Mouse (Mus musculus) liver, embryonic 15.5 days (tissue): ENCODE data around the gene Ftsj3. TPM values are rescaled to one million over a fixed set of nuclear protein-coding genes. Genes with fewer than 3 reads are reported as not detected.

Experiments used
- ATAC-seq: fragments of 200-750 bp; cut with Nextera tagmentation; 2 replicates; pipeline ENCODE4 v1.8.0; 2017; ENCODE audit warnings: moderate number of reproducible peaks, mild to moderate bottlenecking, moderate library complexity; ENCODE audit not compliant: insufficient read depth
- H3K27ac ChIP-seq: fragments of 300-500 bp; sonication (generic); replicated peaks from 2 replicates; pipeline ENCODE4 v1.5.1; 2015; ENCODE audit warnings: mild to moderate bottlenecking, inconsistent platforms
- H3K27me3 ChIP-seq: fragments of 300-500 bp; sonication (generic); 2 replicates; pipeline ENCODE4 v1.6.1; 2015; ENCODE audit warnings: mild to moderate bottlenecking, inconsistent platforms
- H3K36me3 ChIP-seq: fragments of 300-500 bp; sonication (generic); replicated peaks from 2 replicates; pipeline ENCODE4 v1.6.1; 2015; ENCODE audit warnings: moderate library complexity, mild to moderate bottlenecking, inconsistent platforms
- H3K4me1 ChIP-seq: fragments of 300-500 bp; sonication (generic); replicated peaks from 2 replicates; pipeline ENCODE4 v1.6.1; 2015; ENCODE audit warnings: inconsistent platforms
- H3K4me2 ChIP-seq: fragments of 300-500 bp; sonication (generic); 2 replicates; pipeline ENCODE4 v1.6.1; 2015; ENCODE audit warnings: moderate library complexity, mild to moderate bottlenecking, inconsistent platforms
- H3K4me3 ChIP-seq: fragments of 300-500 bp; sonication (generic); replicated peaks from 2 replicates; pipeline ENCODE4 v1.5.1; 2015; ENCODE audit warnings: mild to moderate bottlenecking, inconsistent platforms
- H3K9ac ChIP-seq: fragments of 300-500 bp; sonication (generic); 2 replicates; pipeline ENCODE4 v1.6.1; 2015; ENCODE audit warnings: moderate library complexity, mild to moderate bottlenecking, inconsistent platforms
- H3K9me3 ChIP-seq: fragments of 300-500 bp; sonication (generic); replicated peaks from 2 replicates; pipeline ENCODE4 v1.6.1; 2016; ENCODE audit warnings: inconsistent platforms
- WGBS: fragments of 180-500 bp; shearing (Covaris S2); methylation state at CpG from one replicate; pipeline ENCODE4 v1.1.7; 2015; ENCODE audit warnings: mixed read lengths; ENCODE audit not compliant: insufficient replicate concordance; 5-methylcytosine and 5-hydroxymethylcytosine counted together
- polyA plus RNA-seq: library from polyadenylated mRNA; unstranded; fragments of >200 nt; fragmentation: Nextera tagmentation; extraction: Ambion mirVana; gene quantifications from 2 replicates; pipeline ENCODE4 v1.2.1, GENCODE M21; 2015

The Ftsj3 gene
- polyA plus RNA-seq, 1 experiment from 2014 or later, result 30.2 TPM

DNA sequence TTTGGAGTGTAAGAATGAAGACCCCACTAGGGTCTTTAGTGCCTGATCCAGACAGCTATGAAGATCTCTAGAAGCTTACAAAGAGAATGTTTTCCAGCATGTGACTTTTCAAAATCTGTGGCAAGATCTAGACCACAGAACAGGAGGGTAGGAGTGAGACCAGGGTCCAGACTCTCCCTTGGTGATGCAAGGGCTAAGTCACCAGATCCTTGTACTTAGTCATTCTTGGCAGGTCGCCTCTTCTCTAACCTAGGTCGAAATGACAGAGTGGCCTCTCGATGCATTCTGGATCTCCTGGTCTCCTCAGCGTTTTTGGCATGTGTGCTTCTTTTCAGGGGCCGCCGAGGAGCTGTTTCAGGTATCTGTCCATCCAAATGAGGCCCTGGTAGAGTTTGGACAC lies 26.6 kb upstream of the Ftsj3 start:
- Histone ChIP-seq H3K9me3 (no peaks in the 10 kb centered on the region), H3K27ac (no peak overlapping the region), H3K9ac (no peak overlapping the region), H3K4me1 (no peaks in the 10 kb centered on the region), H3K27me3 (no peaks in the 10 kb centered on the region; the same call in 1 of the 2 replicates), H3K36me3 (no peaks in the 10 kb centered on the region), H3K4me3 (no peak overlapping the region), H3K4me2 (no peak overlapping the region)
- ATAC-seq, result no peak
- WGBS, result 62% methylated on average over 6 of the region's 6 CpGs

DNA sequence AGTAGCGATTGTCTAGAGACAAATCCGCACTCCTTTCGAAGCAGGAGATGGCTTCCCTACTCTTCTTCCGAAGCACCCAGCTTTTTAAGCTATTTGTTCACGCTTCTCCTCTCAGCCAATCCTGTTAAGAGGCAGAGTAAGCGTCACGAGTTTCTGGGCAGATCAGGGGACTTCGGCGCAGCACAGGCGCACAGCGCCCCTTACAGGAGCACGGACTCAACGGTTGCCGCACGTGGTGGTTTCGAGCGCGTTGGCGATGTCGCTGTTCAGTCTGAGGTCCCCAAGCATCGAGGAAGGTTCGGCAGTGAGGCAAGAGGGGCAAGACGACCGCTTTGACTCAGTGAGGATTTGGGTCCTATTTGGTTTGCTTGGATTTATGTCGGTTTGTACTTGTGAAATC lies 20.6 kb upstream of the Ftsj3 start, which contains the start of gene Tcam1:
TSS of gene Tcam1 (plus strand) at position 219 of the 400 bp plus-strand sequence.
- no peak for ATAC-seq
- Histone ChIP-seq H3K9ac (no peak within 1 kb of the TSS), H3K4me3 (peak within 1 kb of the TSS; percentile 20; the same call in 1 of the 2 replicates), H3K9me3 (no peaks in the 10 kb centered on the region), H3K4me1 (peaks cover 26% of the 10 kb centered on the region), H3K27me3 (no peaks in the 10 kb centered on the region; the same call in 1 of the 2 replicates), H3K36me3 (no peaks in the 10 kb centered on the region), H3K4me2 (peak within 1 kb of the TSS; percentile 58), H3K27ac (no peak within 1 kb of the TSS)
- 3% methylated on average over 25 of the region's 25 CpGs for WGBS

DNA sequence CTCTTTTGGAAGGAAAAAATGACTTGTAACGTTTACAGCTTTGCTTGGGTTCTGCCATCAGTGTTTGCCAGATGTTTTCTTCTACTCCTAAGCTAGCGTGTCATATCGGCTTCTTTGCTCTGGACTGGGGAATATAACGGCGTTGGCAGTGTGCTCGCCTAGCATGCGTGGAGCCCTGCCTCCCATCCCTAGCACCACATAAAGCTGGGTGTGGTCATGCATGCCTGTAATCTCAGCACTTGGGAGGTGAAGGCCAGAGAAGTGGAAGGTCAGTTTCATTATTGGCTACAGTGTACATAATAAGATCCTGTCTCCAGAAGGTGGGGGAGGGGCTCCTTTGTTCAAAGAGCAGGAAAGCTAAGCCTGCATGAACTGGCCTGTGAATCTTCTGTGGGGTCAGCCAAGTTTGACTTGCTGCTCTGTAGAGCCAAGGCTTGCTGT lies 19.1 kb upstream of the Ftsj3 start:
- H3K9me3 ChIP-seq, result no peaks in the 10 kb centered on the region
- 73% methylated on average over 7 of the region's 7 CpGs for WGBS
- no peak overlapping the region for H3K9ac ChIP-seq
- no peak overlapping the region for H3K27ac ChIP-seq
- ATAC-seq, result no peak
- no peak overlapping the region for H3K4me2 ChIP-seq
- H3K4me1 ChIP-seq, result peaks cover 40% of the 10 kb centered on the region
- H3K27me3 ChIP-seq, result no peaks in the 10 kb centered on the region; the same call in 1 of the 2 replicates
- H3K4me3 ChIP-seq, result no peak overlapping the region
- H3K36me3 ChIP-seq, result no peaks in the 10 kb centered on the region

DNA sequence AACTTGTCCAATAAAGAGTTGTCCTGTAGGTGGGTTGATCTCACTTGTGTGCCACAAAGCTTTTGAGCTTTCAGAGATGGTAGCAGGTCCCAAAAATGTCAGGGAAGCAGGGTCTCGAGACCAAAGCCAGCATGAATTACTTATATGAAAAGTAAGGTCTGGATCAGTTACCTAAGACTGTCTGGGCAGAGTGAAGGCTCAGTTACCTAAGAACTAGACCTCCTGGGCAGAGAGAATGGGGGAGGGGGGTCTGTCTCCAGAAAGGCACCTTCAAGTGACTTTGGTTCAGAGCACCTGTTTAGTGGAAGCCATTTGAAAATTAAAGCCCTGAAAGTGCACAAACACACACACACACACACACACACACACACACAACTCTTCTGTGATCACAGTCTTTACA lies 18.5 kb upstream of the Ftsj3 start:
- no peaks in the 10 kb centered on the region for H3K36me3 ChIP-seq
- peak overlapping the region; percentile 3; the same call in 1 of the 2 replicates for H3K27ac ChIP-seq
- H3K4me1 ChIP-seq, result peaks cover 43% of the 10 kb centered on the region
- H3K9ac ChIP-seq, result no peak overlapping the region
- no peaks in the 10 kb centered on the region; the same call in 1 of the 2 replicates for H3K27me3 ChIP-seq
- no peak overlapping the region for H3K4me3 ChIP-seq
- H3K4me2 ChIP-seq, result no peak overlapping the region
- WGBS, result 65% methylated on average over 1 of the region's 1 CpGs
- ATAC-seq, result no peak
- no peaks in the 10 kb centered on the region for H3K9me3 ChIP-seq

DNA sequence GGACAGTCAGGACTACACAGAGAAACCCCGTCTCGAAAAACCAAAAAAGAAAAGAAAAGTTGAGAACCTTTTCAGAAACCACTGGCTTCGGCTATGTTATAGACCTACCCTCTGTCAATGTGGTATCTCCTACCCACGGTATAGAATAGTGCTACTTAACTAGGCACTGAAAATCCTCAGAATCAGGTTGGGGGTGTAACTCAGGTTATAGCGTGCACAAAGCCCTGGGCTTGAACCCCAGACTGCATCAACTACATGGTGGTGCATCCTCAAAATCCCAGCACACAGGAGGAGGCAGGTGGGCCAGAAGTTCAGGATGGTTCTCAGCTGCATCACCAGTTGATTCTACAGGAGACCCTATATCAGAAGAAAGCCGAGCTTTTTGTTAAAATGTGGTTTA lies 17.9 kb upstream of the Ftsj3 start:
- H3K36me3 ChIP-seq, result no peaks in the 10 kb centered on the region
- no peaks in the 10 kb centered on the region; the same call in 1 of the 2 replicates for H3K27me3 ChIP-seq
- peak overlapping the region; percentile 85 for H3K27ac ChIP-seq
- H3K4me2 ChIP-seq, result peak overlapping the region; percentile 92
- 74% methylated on average over 6 of the region's 6 CpGs for WGBS
- H3K9me3 ChIP-seq, result no peaks in the 10 kb centered on the region
- ATAC-seq, result no peak
- peak overlapping the region; percentile 99 for H3K4me3 ChIP-seq
- H3K9ac ChIP-seq, result no peak overlapping the region
- peaks cover 49% of the 10 kb centered on the region for H3K4me1 ChIP-seq

DNA sequence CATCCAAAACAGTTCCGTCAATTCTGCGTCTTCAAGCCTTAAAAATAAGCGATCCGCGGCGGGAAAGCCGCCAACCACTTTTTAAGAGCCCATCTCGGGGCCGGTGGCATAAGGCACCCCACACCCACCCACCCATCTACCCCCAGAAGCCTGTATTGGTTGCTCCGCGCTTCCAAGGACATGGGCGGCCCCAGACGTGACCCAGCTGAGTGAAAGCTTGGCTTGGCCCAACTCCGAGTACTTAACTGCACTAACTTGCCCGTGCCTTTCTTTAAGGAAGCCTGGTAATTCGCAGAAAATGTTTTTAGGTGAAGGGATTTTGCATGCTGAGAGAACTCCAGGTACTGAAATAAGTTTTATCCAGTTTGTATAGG lies 17.4 kb upstream of the Ftsj3 start:
- Histone ChIP-seq H3K4me2 (peak overlapping the region; percentile 92), H3K36me3 (peaks cover 4% of the 10 kb centered on the region; the same call in 1 of the 2 replicates), H3K4me1 (peaks cover 54% of the 10 kb centered on the region), H3K4me3 (peak overlapping the region; percentile 99), H3K9me3 (no peaks in the 10 kb centered on the region), H3K27ac (peak overlapping the region; percentile 85), H3K27me3 (no peaks in the 10 kb centered on the region; the same call in 1 of the 2 replicates), H3K9ac (peak overlapping the region; percentile 67)
- ATAC-seq, result peak; percentile 8; the same call in 1 of the 2 replicates
- 6% methylated on average over 16 of the region's 16 CpGs for WGBS

- under 1% methylated on average over 69 of the region's 72 CpGs for WGBS
- Histone ChIP-seq H3K4me3 (peak within 1 kb of the TSS; percentile 99), H3K36me3 (peaks cover 7% of the 10 kb centered on the region; the same call in 1 of the 2 replicates), H3K4me1 (peaks cover 58% of the 10 kb centered on the region), H3K27me3 (no peaks in the 10 kb centered on the region), H3K9me3 (no peaks in the 10 kb centered on the region), H3K27ac (peak within 1 kb of the TSS; percentile 93), H3K9ac (peak within 1 kb of the TSS; percentile 99), H3K4me2 (peak within 1 kb of the TSS; percentile 92)
- ATAC-seq, result peak; percentile 93
Observed at GRCm38 (mm10) chr11:106272644-106273310, 16.9 kb upstream of the Ftsj3 start, which contains the start of gene Smarcd2. Gene Smarcd2, minus strand, starts transcription at chr11:106272972.

- Histone ChIP-seq H3K9me3 (no peaks in the 10 kb centered on the region), H3K4me2 (peak overlapping the region; percentile 92), H3K4me1 (peaks cover 66% of the 10 kb centered on the region), H3K9ac (peak overlapping the region; percentile 99), H3K27ac (peak overlapping the region; percentile 93), H3K36me3 (peaks cover 15% of the 10 kb centered on the region), H3K27me3 (no peaks in the 10 kb centered on the region), H3K4me3 (peak overlapping the region; percentile 99)
- ATAC-seq, result peak; percentile 49
- WGBS, result 2% methylated on average over 41 of the region's 41 CpGs
Observed at GRCm38 (mm10) chr11:106271794-106272643, 16.1 kb upstream of the Ftsj3 start.

GRCm38 (mm10) chr11:106271131-106271793 lies 15.4 kb upstream of the Ftsj3 start:
- no peaks in the 10 kb centered on the region for H3K9me3 ChIP-seq
- WGBS, result 36% methylated on average over 5 of the region's 5 CpGs
- H3K4me1 ChIP-seq, result peaks cover 60% of the 10 kb centered on the region

GRCm38 (mm10) chr11:106269060-106269431 lies 13.2 kb upstream of the Ftsj3 start:
- no peaks in the 10 kb centered on the region for H3K27me3 ChIP-seq
- peaks cover 52% of the 10 kb centered on the region for H3K4me1 ChIP-seq
- H3K9ac ChIP-seq, result 0 out of 2 replicates have a peak overlapping the region, but pooled peaks have one; percentile 1
- no peak for ATAC-seq
- no peaks in the 10 kb centered on the region for H3K9me3 ChIP-seq
- no peak overlapping the region for H3K27ac ChIP-seq
- peaks cover 45% of the 10 kb centered on the region for H3K36me3 ChIP-seq
- no peak overlapping the region for H3K4me2 ChIP-seq
- WGBS, result 32% methylated on average over 3 of the region's 3 CpGs
- H3K4me3 ChIP-seq, result no peak overlapping the region

More at GRCm38 (mm10) chr11:106271131-106271793, 15.4 kb upstream of the Ftsj3 start:
- H3K9ac ChIP-seq, result peak overlapping the region; percentile 99
- 0 out of 2 replicates have a peak overlapping the region, but pooled peaks have one; percentile 93 for H3K27ac ChIP-seq
- no peak for ATAC-seq
- H3K4me3 ChIP-seq, result peak overlapping the region; percentile 99
- H3K36me3 ChIP-seq, result peaks cover 22% of the 10 kb centered on the region
- H3K27me3 ChIP-seq, result no peaks in the 10 kb centered on the region
- H3K4me2 ChIP-seq, result peak overlapping the region; percentile 92
